Mouse (Mus musculus): Measurements from ENCODE around the gene Fam193a. TPM values are rescaled to one million over a fixed set of nuclear protein-coding genes. Genes with fewer than 3 reads are reported as not detected.

The Fam193a gene
- polyA plus RNA-seq, 1 experiment, result 37.6 TPM

GRCm38 (mm10) chr5:34468039-34468775, 98.5 kb downstream of the Fam193a start:
- Histone ChIP-seq H3K27ac (ENCODE audit: insufficient read depth, low read length) (no peak overlapping the region), H3K36me3 (ENCODE audit: control insufficient read depth, insufficient read depth, low read length) (peaks cover 31% of the 10 kb centered on the region), H3K27me3 (ENCODE audit: control insufficient read depth, insufficient read depth, low read length) (no peaks in the 10 kb centered on the region), H3K4me3 (ENCODE audit: extremely low read depth, insufficient read depth, insufficient read length) (no peak overlapping the region), H3K4me1 (ENCODE audit: control insufficient read depth, insufficient read depth, insufficient read length) (no peaks in the 10 kb centered on the region)
- no peak for DNase-seq (ENCODE audit: low read depth in 1 of 2, low spot score in 2 of 2)
- TF ChIP-seq CTCF (IDR thresholded peaks at IDR 0.05; ENCODE audit: extremely low read depth, insufficient read depth, insufficient read length, insufficient replicate concordance), result no peak
- no peak for TF ChIP-seq POLR2A (IDR thresholded peaks at IDR 0.05; ENCODE audit: low read depth, low read length)
- 91% methylated on average over 2 of the region's 2 CpGs for WGBS

GRCm38 (mm10) chr5:34480926-34481325, 111.2 kb downstream of the Fam193a start:
- H3K36me3 ChIP-seq (ENCODE audit: control insufficient read depth, insufficient read depth, low read length), result peaks cover 17% of the 10 kb centered on the region

GRCm38 (mm10) chr5:34485731-34486130, 116.0 kb downstream of the Fam193a start:
- Histone ChIP-seq H3K4me1 (ENCODE audit: control insufficient read depth, insufficient read depth, insufficient read length) (no peaks in the 10 kb centered on the region), H3K27me3 (ENCODE audit: control insufficient read depth, insufficient read depth, low read length) (no peaks in the 10 kb centered on the region), H3K27ac (ENCODE audit: insufficient read depth, low read length) (no peak overlapping the region), H3K36me3 (ENCODE audit: control insufficient read depth, insufficient read depth, low read length) (peaks cover 5% of the 10 kb centered on the region), H3K4me3 (ENCODE audit: extremely low read depth, insufficient read depth, insufficient read length) (no peak overlapping the region)
- DNase-seq (ENCODE audit: low read depth in 1 of 2, low spot score in 2 of 2), result no peak
- TF ChIP-seq POLR2A (IDR thresholded peaks at IDR 0.05; ENCODE audit: low read depth, low read length), result no peak
- TF ChIP-seq CTCF (IDR thresholded peaks at IDR 0.05; ENCODE audit: extremely low read depth, insufficient read depth, insufficient read length, insufficient replicate concordance), result no peak
- WGBS, result 91% methylated on average over 15 of the region's 15 CpGs

More at GRCm38 (mm10) chr5:34480926-34481325, 111.2 kb downstream of the Fam193a start:
- H3K4me1 ChIP-seq (ENCODE audit: control insufficient read depth, insufficient read depth, insufficient read length), result no peaks in the 10 kb centered on the region
- WGBS, result 87% methylated on average over 3 of the region's 3 CpGs
- no peak overlapping the region for H3K27ac ChIP-seq (ENCODE audit: insufficient read depth, low read length)
- no peak overlapping the region for H3K4me3 ChIP-seq (ENCODE audit: extremely low read depth, insufficient read depth, insufficient read length)
- no peak for TF ChIP-seq CTCF (IDR thresholded peaks at IDR 0.05; ENCODE audit: extremely low read depth, insufficient read depth, insufficient read length, insufficient replicate concordance)
- no peak for DNase-seq (ENCODE audit: low read depth in 1 of 2, low spot score in 2 of 2)
- no peaks in the 10 kb centered on the region for H3K27me3 ChIP-seq (ENCODE audit: control insufficient read depth, insufficient read depth, low read length)

- Histone ChIP-seq H3K27me3 (ENCODE audit: control insufficient read depth, insufficient read depth, low read length) (no peaks in the 10 kb centered on the region), H3K4me1 (ENCODE audit: control insufficient read depth, insufficient read depth, insufficient read length) (no peaks in the 10 kb centered on the region), H3K4me3 (ENCODE audit: extremely low read depth, insufficient read depth, insufficient read length) (no peak overlapping the region), H3K27ac (ENCODE audit: insufficient read depth, low read length) (0 out of 2 replicates have a peak overlapping the region, but pooled peaks have one; percentile 33), H3K36me3 (ENCODE audit: control insufficient read depth, insufficient read depth, low read length) (peaks cover 4% of the 10 kb centered on the region)
- DNase-seq (ENCODE audit: low read depth in 1 of 2, low spot score in 2 of 2), result no peak
- TF ChIP-seq POLR2A (IDR thresholded peaks at IDR 0.05; ENCODE audit: low read depth, low read length) (no peak), CTCF (IDR thresholded peaks at IDR 0.05; ENCODE audit: extremely low read depth, insufficient read depth, insufficient read length, insufficient replicate concordance) (no peak)
- WGBS, result 73% methylated on average over 6 of the region's 6 CpGs
Measured at GRCm38 (mm10) chr5:34487320-34488090, 117.8 kb downstream of the Fam193a start.

GRCm38 (mm10) chr5:34488741-34489417, 119.1 kb downstream of the Fam193a start:
- no peak for TF ChIP-seq CTCF (IDR thresholded peaks at IDR 0.05; ENCODE audit: extremely low read depth, insufficient read depth, insufficient read length, insufficient replicate concordance)
- no peak for TF ChIP-seq POLR2A (IDR thresholded peaks at IDR 0.05; ENCODE audit: low read depth, low read length)
- peaks cover 3% of the 10 kb centered on the region for H3K36me3 ChIP-seq (ENCODE audit: control insufficient read depth, insufficient read depth, low read length)
- H3K4me1 ChIP-seq (ENCODE audit: control insufficient read depth, insufficient read depth, insufficient read length), result no peaks in the 10 kb centered on the region
- 86% methylated on average over 6 of the region's 6 CpGs for WGBS
- H3K4me3 ChIP-seq (ENCODE audit: extremely low read depth, insufficient read depth, insufficient read length), result no peak overlapping the region
- no peak for DNase-seq (ENCODE audit: low read depth in 1 of 2, low spot score in 2 of 2)
- no peaks in the 10 kb centered on the region for H3K27me3 ChIP-seq (ENCODE audit: control insufficient read depth, insufficient read depth, low read length)
- no peak overlapping the region for H3K27ac ChIP-seq (ENCODE audit: insufficient read depth, low read length)

- H3K27ac ChIP-seq (ENCODE audit: insufficient read depth, low read length), result no peak overlapping the region
- peaks cover 3% of the 10 kb centered on the region for H3K36me3 ChIP-seq (ENCODE audit: control insufficient read depth, insufficient read depth, low read length)
- WGBS, result 98% methylated on average over 3 of the region's 3 CpGs
- no peaks in the 10 kb centered on the region for H3K4me1 ChIP-seq (ENCODE audit: control insufficient read depth, insufficient read depth, insufficient read length)
- no peaks in the 10 kb centered on the region for H3K27me3 ChIP-seq (ENCODE audit: control insufficient read depth, insufficient read depth, low read length)
- H3K4me3 ChIP-seq (ENCODE audit: extremely low read depth, insufficient read depth, insufficient read length), result no peak overlapping the region
- DNase-seq (ENCODE audit: low read depth in 1 of 2, low spot score in 2 of 2), result no peak
- no peak for TF ChIP-seq CTCF (IDR thresholded peaks at IDR 0.05; ENCODE audit: extremely low read depth, insufficient read depth, insufficient read length, insufficient replicate concordance)
- no peak for TF ChIP-seq POLR2A (IDR thresholded peaks at IDR 0.05; ENCODE audit: low read depth, low read length)
Measured at GRCm38 (mm10) chr5:34489418-34489787, 119.7 kb downstream of the Fam193a start.

All from spleen, adult 2 months (tissue).